Mouse (Mus musculus): ENCODE results near the gene Myo1c. TPM values are rescaled to one million over a fixed set of nuclear protein-coding genes. Genes with fewer than 3 reads are reported as not detected.
"Not testable (repeated sequence)": the region's sequence is repeated elsewhere in the genome, so short reads cannot be mapped to it uniquely, and the experiment has no call there.

Gene Myo1c
- total RNA-seq, 1 experiment from 2014 or later: 97.0 TPM

GRCm38 (mm10) chr11:75691047-75691446, 40.7 kb downstream of the Myo1c start:
- ATAC-seq (replicated peaks; ENCODE audit: insufficient number of reproducible peaks, low FRiP score, low TSS enrichment, poor library complexity, severe bottlenecking): no peak

GRCm38 (mm10) chr11:75693570-75693969, 43.3 kb downstream of the Myo1c start:
- ATAC-seq (replicated peaks; ENCODE audit: insufficient number of reproducible peaks, low FRiP score, low TSS enrichment, poor library complexity, severe bottlenecking): no peak

- not testable (repeated sequence) for ATAC-seq (replicated peaks; ENCODE audit: insufficient number of reproducible peaks, low FRiP score, low TSS enrichment, poor library complexity, severe bottlenecking)
Measured at GRCm38 (mm10) chr11:75697464-75697863, 47.2 kb downstream of the Myo1c start.

- ATAC-seq (replicated peaks; ENCODE audit: insufficient number of reproducible peaks, low FRiP score, low TSS enrichment, poor library complexity, severe bottlenecking): no peak
Measured at GRCm38 (mm10) chr11:75700557-75700956, 50.3 kb downstream of the Myo1c start.

DNA sequence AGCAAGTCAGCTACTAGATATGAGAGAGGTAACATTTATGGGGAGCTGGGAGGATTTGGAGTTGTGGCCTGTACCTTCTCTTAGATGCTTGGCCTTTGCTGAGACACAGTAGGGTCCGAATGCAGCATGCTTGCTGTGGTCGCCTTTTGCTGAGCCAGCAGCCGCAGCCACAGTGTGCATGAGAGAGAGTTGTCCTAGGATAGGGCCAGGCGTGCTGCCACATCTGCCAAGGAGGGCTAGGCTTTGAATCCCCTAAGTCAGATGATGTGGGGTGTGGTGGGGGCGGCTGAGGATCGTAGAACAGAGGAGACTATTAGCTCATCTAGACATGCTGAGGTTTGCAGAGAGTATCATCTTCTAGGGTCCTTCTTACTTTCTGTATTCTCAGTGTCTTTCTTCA, 52.5 kb downstream of the Myo1c start:
- ATAC-seq (replicated peaks; ENCODE audit: insufficient number of reproducible peaks, low FRiP score, low TSS enrichment, poor library complexity, severe bottlenecking): no peak

DNA sequence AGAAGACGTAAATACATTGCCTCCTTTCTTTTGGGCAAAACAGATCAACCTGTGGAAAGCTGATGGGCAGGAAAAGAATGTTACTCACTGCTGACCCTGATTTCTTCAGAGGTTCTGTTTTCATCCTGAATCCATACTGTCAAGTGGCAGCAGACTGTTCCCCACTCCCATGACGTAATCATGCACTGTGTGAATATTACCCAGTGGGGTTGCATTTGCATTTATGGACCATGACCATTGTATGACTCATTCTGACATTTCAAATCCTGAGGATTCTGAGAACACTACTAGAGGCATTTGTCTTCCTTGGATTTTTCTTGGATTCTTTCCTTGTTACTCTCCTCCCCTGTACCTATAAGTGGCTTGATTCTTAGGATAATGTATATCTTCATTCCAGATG, 53.4 kb downstream of the Myo1c start:
- no peak for ATAC-seq (replicated peaks; ENCODE audit: insufficient number of reproducible peaks, low FRiP score, low TSS enrichment, poor library complexity, severe bottlenecking)

- peak; percentile 79 for ATAC-seq (replicated peaks; ENCODE audit: insufficient number of reproducible peaks, low FRiP score, low TSS enrichment, poor library complexity, severe bottlenecking)
Measured at GRCm38 (mm10) chr11:75713949-75714348, 63.6 kb downstream of the Myo1c start.

DNA sequence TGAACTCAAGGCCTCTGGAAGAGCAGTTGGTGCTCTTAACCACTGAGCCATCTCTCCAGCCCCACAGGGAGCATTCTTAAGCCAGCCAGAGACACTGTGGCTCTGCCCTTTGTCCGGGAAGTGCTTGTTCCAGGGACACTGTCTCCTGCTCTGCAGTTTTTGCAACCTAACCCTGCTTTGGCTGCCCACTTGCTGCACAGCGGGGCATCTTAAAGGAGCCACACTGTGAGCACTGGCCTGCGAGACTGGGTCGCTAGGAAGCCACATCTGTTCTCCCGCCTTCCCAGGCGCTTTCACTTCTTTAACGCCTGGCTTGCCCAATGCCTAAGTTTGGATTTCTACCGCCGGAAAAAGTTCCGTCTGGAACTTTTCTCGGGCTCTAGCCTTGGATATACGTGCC, 65.3 kb downstream of the Myo1c start:
- no peak for ATAC-seq (replicated peaks; ENCODE audit: insufficient number of reproducible peaks, low FRiP score, low TSS enrichment, poor library complexity, severe bottlenecking)

DNA sequence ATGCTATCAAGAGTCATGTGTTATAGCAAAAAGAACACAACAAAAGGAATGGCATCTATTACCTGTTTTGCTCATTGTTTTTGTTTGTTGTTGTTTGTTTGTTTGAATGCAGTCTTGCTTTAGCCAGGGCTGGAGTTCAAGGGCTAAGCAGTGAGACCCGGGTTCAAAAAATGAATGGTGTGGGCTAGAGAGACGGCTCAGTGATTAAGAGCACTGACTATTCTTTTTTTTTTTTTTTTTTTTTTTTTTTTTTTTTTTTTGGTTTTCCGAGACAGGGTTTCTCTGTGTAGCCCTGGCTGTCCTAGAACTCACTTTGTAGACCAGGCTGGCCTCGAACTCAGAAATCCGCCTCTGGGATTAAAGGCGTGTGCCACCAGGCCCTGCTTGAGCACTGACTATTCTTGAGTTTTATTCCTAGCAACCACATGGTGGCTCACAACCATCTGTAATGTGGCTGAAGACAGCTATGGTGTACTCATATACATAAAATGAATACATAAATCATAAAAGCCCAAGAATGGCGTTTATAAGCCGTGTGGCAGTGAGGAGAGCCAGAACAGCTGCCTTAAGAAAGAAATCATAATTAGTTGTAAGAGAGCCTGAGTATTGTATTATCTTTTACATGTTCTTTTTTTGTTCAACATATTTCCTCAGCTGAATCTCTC, 66.5 kb downstream of the Myo1c start:
- no peak for ATAC-seq (replicated peaks; ENCODE audit: insufficient number of reproducible peaks, low FRiP score, low TSS enrichment, poor library complexity, severe bottlenecking)

- ATAC-seq (replicated peaks; ENCODE audit: insufficient number of reproducible peaks, low FRiP score, low TSS enrichment, poor library complexity, severe bottlenecking): no peak
Measured at GRCm38 (mm10) chr11:75722339-75722738, 72.0 kb downstream of the Myo1c start.

Other genes starting within 250 kb of the Myo1c start
- not detected in 3 replicates for gene Serpinf1, start 227.8 kb upstream of the Myo1c start, total RNA-seq (2017)
- gene Serpinf2, start 210.9 kb upstream of the Myo1c start, total RNA-seq (2017): 0.19 TPM in 1 of 3 replicates, not detected in the others
- gene Wdr81, start 195.8 kb upstream of the Myo1c start, total RNA-seq (2017): 15.9 to 17.9 TPM (median 16.5 TPM) in 3 replicates
- gene Tlcd2, start 188.8 kb upstream of the Myo1c start, total RNA-seq (2017): 1.0 to 8.1 TPM (median 1.3 TPM) in 3 replicates
- gene Prpf8, start 163.7 kb upstream of the Myo1c start, total RNA-seq (2017): 65.5 to 114 TPM (median 72.0 TPM) in 3 replicates
- 3.7 to 7.0 TPM (median 4.9 TPM) in 3 replicates for gene Rilp, start 140.4 kb upstream of the Myo1c start, total RNA-seq (2017)
- 1.6 TPM in 2 of 3 replicates, not detected in the other for gene Scarf1, start 137.0 kb upstream of the Myo1c start, total RNA-seq (2017)
- gene Slc43a2, start 118.8 kb upstream of the Myo1c start, total RNA-seq (2017): 33.3 to 44.2 TPM (median 36.6 TPM) in 3 replicates
- gene Pitpna, start 62.4 kb upstream of the Myo1c start, total RNA-seq (2017): 113 to 174 TPM (median 147 TPM) in 3 replicates
- gene Inpp5k, start 19.5 kb upstream of the Myo1c start, total RNA-seq (2017): 68.4 to 82.5 TPM (median 80.2 TPM) in 3 replicates
- gene Crk, start 28.8 kb downstream of the Myo1c start, total RNA-seq (2017): 101 to 126 TPM (median 121 TPM) in 3 replicates
- gene Ywhae, start 82.4 kb downstream of the Myo1c start, total RNA-seq (2017): 136 to 226 TPM (median 205 TPM) in 3 replicates
- gene Doc2b, start 145.5 kb downstream of the Myo1c start, total RNA-seq (2017): not detected in 3 replicates